Mouse (Mus musculus): ENCODE measurements at regions not wholly inside any gene's neighbourhood (a gene's known extent, or its start where the extent isn't known, plus 50 kb on each side); places are given as distances from the start of the nearest gene placed in this dataset.
A peak's percentile ranks its signal among the peaks of the same experiment; 100 is the strongest.

DNA sequence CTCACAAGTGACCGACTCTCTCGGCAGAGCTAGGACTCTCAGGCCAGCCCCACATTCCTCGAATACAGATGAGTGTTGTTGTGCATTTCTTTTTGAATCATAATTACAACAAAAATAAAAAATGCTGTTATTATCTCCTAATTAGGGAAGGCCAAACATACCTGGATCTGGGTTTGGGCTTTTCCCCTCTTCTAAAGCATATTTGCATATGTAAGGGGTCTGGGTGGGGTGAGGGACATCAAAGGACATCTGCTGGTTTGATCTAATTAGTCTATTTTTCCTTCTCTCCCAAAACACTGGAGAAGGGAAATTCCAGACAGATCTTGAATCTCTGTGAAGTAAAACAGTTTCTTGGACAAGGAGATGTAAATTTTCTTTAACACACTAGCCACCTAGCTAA, 85.3 kb downstream of the Tfap2a start:
- no peak for DNase-seq (ENCODE audit: low spot score)

DNA sequence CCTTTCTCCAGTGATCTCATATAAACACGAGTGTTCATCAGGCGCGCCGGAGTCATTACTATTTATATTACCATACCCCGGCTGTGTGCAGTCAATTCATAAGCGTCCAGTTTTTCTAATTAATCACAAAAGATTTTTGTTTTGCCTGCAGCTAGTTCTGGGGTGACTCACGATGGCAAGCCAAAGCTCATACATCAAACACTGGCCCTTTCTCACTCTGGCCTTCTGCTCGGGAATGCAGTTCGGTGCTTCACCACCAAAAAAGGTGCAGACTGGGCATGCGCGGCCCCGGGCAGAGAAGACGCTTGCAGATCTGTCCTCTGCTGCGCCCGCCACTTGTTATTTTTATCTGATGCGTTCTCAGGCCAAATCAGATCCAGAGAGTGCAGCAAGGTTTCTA, 87.1 kb downstream of the Tfap2a start:
- DNase-seq (ENCODE audit: low spot score) = peak; percentile 36

DNA sequence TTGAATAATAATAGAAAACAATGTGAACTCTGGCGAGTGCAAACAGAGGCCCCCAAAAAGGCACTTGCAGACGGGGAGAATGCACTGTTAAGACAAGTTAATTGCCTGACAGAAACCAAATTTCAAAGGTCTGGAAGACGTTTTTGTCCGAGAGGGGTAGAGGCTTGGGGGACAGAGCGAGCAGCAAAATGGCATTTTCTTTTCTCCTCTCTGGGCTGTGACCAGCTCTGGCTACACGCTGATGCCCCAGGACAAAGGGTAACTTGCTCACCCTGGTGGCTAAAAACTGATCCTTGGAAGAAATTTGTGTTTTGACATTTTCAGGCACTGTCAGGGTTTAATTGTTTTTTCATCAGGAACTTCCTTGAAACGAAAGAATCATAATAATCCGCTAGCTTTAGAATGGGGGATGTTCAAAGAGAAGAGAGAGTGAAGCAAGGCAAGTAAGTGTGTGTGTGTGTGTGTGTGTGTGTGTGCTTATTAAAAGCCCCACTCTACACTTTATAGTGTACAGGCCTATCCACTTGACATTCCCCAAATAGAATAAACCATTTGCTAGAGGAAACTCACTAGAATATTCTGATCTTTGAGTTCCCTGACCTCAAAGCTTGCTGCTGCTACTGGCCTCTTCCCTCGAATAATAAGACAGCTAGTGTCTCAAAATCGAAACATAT, 88.0 kb downstream of the Tfap2a start:
- no peak for DNase-seq (ENCODE audit: low spot score)

DNA sequence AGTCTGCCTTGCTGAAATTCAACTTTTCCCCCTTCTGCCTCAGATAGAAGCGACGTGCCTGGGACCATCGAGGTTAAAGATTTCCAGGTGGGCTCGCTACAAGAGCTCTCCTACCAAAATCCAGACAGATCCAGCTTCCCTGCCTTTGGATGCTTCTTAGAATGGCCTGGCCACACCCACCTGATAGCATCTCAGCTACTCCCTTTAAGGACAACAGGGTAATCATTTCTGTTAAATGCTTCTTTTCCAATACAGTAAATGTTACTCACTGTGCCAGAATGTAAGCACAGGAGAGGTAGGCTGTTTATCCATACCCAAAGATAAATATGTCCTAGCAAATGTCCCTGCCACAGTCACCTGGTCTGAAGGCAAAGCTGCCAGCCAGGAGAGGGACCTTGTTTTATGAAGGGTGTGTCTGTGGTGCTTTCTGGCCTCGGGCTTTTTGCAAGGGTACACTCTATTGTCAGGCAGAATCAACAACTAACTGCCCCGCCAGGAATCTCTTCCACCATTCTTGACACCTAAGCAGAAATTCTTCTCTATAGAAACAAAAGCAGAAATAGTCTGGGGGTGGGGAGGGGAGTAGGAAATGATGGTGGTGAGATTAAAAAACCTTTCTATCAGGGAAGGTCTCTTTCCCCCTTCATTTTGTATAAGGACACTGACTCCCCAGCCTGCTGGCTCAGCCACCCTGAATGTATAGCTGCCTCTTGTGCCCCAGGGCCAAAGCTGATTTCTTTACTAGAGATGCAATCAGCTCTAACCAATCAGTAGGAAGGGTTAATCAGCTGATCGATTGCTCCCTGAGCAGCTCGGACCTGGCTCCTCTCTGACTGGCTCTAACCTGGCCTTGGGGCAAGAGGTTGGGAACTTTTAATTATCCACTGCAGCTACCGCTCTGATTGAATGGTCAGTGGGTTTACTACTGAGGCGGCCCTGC, 88.8 kb downstream of the Tfap2a start:
- DNase-seq (ENCODE audit: low spot score) = no peak

DNA sequence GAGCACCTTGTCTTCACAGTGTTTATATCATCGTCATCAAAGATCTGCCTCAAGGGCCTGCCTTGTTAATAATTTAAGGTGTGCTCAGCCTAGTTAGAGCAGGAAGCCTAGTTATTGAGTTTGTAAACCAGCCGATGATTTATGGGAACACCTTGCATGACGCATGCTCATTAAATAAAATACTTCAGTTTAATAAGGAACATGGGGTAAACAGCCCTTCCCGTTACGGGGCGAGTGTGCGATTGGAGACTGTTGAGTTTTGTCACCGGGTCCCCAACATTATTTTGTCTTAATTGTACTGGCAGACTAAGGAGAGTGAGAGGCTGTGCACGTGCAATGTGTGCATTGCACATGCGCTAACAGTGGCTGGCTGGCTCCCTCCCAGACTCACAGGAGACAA, 92.0 kb downstream of the Tfap2a start:
- no peak for DNase-seq (ENCODE audit: low spot score)

DNA sequence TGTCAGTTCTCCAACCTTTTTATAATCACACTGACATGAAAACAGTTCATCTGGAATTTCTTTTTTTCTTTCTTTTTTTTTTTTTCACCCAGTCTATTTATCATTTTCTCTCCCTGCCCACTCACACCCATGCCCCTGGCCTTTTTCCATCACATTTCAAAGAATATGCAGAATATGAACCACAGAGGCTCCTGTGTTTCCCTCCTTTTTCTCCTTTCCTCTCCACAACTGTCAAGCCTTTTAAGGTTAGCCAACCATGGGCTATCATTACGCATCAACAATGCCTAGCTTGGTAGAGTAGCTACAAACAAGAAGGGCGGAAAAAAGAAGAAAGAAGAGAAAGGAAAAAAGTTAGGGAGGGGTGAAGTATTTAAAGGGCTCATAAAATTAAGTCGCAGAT, 92.5 kb downstream of the Tfap2a start:
- no peak for DNase-seq (ENCODE audit: low spot score)

DNA sequence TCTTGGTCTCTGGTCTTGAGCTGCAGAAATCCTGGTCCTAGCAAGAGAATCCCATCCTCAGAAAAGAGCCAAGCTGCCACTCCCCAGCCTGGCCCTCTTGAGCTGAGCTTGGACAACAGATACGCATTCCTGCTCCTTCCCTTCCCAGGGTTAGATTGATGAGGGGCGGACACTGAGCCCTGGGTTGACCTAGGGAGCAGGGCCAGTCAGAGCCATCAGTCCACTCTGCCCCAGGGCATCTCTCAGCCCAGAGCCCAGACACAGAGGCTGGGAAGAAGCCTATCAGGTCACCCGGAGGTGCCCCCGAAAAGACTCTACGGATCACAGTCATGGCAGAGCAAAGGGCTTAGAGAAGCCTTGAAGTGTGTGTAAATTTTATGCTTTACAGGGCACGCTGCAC, 95.2 kb downstream of the Tfap2a start:
- DNase-seq (ENCODE audit: low spot score) = no peak

DNA sequence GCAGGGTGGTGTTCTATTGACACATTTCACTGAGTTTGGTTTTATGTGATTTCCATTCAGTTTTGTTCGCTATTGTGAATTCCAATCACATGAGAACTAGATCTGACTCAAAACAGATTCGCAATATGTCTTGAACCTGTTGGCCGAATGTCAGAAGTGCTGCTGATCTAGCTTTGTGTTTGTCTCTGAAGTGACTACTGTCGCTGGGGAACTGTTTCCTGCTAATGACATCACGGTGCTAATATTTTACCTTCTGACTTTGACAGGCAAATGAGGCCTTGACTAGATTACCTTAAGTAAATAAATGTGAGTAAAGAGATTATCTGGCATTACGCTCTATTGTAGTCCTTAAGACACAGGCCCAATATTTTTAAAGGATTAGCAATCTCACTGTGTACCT, 100.9 kb downstream of the Tfap2a start:
- DNase-seq (ENCODE audit: low spot score) = no peak

DNA sequence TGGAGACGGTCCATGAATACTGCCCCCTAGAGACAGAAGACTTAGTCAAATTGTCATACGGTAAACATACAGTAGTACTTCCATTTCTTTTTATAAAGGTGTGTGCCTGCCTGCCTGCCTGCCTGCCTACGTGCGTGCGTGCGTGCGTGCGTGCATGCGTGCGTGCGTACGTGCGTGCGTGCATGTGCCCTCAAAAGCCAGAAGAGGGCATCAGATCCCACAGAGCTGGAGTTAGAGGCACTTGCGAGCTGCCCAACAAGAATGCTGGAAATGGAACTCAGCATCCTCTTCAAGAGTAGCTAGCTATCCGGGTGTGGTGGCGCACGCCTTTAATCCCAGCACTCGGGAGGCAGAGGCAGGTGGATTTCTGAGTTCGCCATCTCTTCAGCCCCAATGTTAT, 120.3 kb downstream of the Tfap2a start:
- DNase-seq (ENCODE audit: low spot score) = no peak

DNA sequence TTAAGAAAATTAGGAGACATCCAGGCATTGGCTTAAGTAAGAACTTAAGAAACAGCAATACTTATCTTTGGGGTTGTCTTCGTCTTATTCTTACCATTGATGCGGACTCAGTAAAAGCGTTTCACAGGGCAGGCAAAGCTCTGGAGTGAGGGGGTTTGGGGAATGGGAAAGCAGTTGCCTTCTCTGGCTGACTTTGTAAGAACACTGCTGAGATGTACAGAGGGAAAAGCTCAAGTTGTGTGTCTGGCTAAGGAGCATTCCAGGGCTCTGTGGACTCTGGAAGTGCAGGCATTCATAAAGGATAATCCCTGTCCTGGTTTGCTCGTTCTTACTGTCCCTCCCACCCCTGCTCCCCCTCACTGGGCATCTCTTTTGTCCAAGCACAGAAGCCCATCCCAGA, 129.7 kb downstream of the Tfap2a start:
- DNase-seq (ENCODE audit: low spot score) = no peak

DNA sequence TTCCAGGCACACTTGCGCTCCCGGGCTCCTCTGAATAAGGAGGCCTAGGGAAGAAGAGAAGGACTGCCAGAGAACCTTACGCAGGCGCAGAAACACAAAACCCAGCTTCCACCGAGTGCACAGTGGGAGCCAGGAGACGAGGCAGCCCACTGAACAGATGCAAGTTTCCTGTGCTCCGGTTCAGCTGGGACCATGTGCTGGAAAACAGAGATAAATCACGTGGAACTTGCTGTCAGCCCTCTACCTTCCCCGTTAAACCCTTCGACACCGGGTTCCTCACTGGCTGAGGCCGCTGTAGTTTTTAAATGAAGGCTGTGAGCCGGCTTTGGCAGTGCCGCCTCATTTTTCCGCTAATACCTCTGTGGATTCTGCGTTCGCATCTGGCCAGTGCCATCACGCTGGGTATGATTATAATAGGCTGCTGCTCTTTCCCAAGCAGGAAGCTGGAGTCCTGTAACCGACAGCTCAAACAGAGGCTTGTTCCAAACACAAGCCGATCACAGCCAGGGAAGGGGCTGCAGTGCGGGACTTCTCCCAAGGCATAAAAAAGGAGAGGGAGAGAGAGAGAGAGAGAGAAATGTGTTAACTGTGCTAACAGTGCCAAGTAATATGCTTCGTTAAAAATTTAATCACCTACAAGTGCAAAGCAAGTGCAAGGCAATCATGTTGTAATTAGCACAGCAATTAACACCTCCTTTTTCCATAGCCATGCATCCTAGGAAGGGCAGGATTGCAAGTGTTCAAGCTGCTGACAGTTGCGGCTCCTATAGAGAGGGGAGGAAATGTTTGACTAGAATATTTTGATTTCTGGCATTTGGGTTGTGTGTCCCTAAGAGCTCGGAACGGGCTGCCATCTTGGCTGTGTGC, 131.5 kb downstream of the Tfap2a start:
- DNase-seq (ENCODE audit: low spot score) = no peak

DNA sequence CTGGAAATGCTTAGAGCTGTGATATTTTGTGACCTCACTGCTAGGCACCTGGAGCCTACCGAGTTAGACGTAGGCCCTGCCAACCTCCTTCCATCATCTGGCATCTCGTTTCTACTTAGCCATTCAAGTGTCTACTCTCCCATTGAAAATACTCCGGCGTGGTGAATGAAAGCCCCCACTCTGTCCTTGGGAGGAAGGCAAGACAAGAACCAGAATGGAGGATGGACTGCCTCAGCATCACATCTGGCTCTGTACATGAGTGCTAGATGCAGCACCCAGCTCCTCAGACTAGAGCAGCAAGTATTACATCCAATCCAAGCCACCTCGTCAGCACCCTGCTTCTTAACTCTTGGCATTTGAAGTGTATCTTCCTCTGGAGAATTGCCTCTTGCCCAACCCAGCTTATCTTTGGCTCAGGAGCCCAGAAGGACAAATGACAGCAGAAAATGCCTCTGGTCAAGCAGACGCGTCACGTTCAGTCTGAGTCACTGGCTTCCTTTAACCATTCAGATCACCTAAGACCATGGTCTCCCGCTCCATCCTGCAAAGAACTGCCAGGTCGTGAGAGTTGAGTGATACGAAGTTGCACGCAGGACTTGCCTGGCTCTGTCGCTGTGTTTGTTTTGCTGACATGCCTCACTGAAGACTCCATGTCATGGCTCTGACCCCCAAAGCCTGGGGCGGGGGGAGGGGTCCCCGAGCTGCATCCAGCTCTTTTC, 132.3 kb downstream of the Tfap2a start:
- no peak for DNase-seq (ENCODE audit: low spot score)

DNA sequence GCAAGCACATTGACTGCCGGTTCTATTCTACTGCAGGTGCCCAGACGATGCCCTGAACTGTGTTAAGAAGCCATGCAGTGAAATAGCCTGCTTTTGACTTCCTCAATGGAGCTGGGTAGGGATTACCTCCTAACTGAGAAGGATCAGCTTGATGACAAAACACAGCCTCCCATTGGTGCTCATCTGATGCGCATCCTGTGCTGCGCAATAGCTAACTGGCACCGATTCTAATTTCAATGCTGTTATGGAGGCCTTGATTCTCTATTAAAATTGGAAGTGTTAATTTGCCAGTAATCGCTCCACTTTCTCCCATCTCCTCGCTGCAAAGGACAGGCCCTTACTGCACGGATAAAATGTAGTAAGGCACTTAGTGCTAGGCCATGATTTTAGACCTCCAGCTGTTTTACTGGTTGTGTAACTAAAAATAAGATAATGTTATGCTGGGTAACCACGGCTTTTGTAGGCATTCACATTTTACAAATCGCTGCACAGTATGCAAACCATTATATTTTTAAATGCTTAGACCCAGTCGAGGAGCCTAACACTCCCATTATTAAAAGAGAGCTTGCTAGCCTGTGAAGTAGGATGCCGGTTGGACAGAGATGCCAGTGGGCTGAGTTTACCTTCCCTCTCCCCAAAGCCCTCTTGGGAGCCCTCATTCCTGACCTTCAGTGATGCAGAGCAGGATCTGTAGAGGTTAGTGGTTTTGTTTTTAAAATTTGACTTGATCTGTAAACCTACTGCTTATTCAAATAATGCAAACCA, 163.0 kb downstream of the Tfap2a start:
- DNase-seq (ENCODE audit: low spot score) = no peak

DNA sequence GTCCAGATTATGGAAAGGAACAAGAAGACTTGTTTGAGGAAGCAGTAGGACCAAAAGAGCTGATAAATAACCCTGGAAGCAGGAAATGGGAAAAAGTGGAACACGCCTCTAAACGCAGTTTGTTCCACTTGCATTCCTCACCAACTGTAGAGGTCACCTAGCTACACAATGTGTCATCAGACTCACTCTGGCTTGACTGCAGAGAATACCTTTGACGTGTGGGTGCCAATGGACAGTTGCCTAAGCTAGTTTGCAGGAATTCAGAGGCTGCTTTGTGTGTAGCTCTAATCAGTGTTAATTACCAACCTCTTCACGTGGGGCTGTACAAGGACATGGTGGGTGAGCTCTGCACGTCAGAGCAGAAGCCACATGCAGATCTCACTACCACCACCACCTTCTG, 168.7 kb downstream of the Tfap2a start:
- no peak for DNase-seq (ENCODE audit: low spot score)

DNA sequence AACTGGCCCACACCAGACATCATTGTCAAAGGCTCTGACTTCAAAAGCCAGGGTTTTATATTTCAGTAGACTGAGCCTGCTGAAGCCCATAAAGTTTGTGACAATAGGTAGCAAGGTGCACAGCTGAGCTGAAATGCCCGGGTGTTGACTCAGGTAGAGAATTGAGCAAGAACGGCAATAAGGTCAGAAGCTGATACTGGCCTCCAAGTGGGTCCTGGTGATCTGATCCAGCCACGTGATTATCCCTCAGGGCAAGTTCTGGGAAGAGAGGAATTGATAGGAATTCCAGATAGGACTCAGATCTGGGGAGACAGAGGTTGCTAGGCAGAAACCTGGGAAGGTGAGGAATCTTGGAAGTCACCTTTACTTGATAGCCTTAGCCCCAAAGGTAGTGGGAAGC, 170.4 kb downstream of the Tfap2a start:
- DNase-seq (ENCODE audit: low spot score) = no peak

DNA sequence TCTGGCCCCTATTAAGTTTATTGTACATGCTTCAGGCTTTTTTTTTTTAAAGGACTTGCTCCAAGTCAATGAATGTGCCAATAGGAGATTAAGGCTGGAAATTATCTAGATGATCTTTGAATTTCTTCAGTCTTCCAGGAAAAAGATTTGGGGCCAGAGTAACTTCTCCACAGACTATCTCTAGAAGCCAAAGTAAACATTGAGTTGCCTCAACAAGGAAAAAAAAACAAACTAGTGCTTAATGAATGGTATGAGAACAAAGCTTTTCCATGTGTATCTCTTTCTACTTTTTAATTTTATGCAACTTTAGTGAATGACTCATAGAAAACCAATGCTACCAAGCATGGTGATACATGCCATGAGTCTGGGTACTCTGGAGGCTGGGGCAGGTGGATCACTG, 173.8 kb downstream of the Tfap2a start:
- no peak for DNase-seq (ENCODE audit: low spot score)

DNA sequence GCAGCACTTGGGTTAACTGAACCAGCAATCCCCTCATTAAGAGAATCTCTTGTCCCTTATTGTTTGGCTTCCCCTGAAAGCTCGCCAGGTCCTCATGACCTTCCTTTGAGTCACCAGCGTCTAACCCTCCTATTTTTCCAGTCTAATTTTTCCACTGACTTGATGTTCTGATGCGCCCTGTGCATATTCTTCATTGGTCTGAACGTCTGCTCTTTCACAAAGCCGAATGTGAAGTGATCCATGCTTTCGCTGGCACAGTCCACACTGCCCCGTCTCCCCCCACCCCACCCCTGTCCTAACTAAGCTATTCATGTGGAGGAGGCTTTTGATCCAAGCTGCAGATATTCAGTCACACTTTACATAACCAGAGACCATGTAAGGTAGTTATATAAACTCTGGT, 183.8 kb downstream of the Tfap2a start:
- DNase-seq (ENCODE audit: low spot score) = no peak

DNA sequence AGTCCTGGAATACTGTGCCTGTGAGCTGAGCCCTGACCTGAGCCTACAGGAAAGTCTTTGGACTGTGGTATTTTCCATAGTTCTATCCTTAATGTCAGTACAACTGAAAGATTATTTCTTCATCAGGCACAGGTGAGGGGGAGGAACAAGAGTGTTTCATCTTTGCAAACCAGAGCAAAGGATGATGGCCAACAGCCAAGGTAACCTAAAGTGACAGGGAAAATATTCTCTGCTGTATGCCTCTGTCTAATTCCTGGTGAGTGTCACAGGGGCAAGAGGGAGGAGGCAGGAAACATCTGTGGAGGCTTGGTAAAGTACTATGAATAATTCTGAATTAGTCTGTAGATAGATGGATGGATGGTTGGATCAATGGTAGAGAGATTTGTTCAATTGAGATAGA, 164.3 kb upstream of the Ofcc1 start:
- no peak for DNase-seq (ENCODE audit: low spot score)

DNA sequence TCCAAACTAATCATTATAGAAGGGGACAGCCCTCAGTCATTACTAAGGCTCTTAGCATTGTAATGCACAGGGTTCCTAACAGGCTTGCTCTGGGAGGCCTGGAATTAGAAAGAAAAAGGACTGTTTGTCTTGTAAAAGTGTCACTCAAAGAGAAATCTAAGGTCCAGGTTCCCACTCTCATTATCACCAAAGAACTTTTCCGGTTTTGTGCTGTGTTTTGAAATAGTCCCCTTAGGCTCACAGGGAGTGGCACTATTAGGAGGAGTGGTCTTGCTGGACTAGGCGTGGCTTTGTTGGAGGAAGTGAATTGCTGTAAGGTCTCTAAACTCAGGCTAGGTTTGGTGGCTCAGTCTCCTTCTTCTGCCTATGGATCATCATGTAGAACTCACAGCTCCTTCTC, 161.9 kb upstream of the Ofcc1 start:
- DNase-seq (ENCODE audit: low spot score) = no peak

DNA sequence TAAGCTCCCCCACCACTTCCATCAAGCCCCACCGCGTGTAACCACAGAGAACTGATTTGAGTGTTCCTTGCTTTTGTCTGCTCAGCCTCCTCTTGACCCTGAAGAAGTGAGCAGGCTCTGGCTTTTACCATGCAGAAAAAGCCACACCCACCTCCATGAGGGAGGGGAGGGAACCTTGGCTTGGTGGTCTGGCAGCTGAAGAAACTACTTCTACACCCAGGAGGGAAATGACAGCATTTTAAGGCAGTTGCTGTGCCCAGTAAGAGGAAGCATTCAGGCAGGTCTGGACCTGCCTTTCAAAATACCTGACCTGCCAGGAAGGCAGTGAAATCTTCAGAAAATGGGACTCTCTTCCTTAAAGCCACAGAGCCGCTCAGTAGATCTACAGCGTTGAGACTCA, 156.9 kb upstream of the Ofcc1 start:
- no peak for DNase-seq (ENCODE audit: low spot score)

DNA sequence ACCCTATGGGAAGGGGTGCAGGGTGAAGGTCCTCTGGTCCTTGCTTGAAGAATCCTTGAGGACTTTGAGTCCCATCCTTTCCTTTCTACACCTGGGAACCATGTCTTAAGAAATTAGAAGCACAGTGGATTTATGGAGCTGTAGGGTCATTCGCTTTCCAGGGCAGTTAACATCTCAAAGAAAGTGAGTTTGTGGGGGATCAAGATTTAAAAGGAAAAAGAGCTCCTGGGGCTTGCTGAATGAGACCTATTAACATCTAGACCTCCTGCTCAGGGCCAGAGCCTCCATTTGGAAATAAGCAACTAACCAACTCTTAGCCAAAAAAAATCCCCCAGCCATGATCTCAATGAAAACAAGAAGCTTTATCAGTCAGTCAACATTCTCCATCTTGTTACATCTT, 148.0 kb upstream of the Ofcc1 start:
- no peak for DNase-seq (ENCODE audit: low spot score)
